Mouse (Mus musculus) heart, postnatal 0 days (tissue): ENCODE data around the gene Vps18.

Experiments
- CTCF ChIP-seq: IDR thresholded peaks from 2 replicates; pipeline ENCODE4 v1.5.1; 2016; ENCODE audit warnings: antibody characterized with exemption, control low read depth, low read depth
- EP300 ChIP-seq: IDR thresholded peaks from 2 replicates; pipeline ENCODE4 v1.6.1; 2016; ENCODE audit warnings: antibody characterized with exemption, low read depth

DNA sequence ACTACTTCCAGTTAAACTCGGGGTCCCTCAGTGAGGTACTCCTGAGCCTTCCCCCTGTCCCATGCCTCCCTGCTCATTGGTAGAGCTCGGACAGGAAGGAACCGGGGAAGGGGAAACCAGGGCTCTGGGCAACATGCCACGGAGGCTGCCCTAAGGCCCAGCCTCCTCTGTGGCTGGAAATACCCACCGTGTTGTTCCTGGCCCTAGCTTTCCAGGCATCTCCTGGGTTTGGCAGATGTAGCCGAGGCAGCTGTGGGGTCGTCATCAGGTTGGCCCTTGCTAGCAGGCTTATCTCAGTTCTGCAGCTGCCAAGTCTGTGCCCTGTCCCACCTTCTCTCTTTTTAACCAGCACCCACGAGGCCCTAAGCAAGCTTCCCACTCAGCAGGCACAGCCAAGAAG is 32.0 kb downstream of the Vps18 start:
- no peak for TF ChIP-seq EP300
- TF ChIP-seq CTCF = no peak
